Mouse (Mus musculus) intestine, postnatal 0 days (tissue): ENCODE results near the gene Olfr1360. TPM values are rescaled to one million over a fixed set of nuclear protein-coding genes. Genes with fewer than 3 reads are reported as not detected.
"Not testable (repeated sequence)": the region's sequence is repeated elsewhere in the genome, so short reads cannot be mapped to it uniquely, and the experiment has no call there.

Experiments
- ATAC-seq: fragments of 200-750 bp; cut with Nextera tagmentation; 2 replicates; pipeline ENCODE4 v1.8.0; 2017; ENCODE audit warnings: mild to moderate bottlenecking, moderate TSS enrichment, moderate library complexity
- H3K27ac ChIP-seq: fragments of 300-500 bp; sonication (generic); 2 replicates; pipeline ENCODE4 v1.5.1; 2014; ENCODE audit warnings: mild to moderate bottlenecking, low read depth, low read length, moderate library complexity
- H3K27me3 ChIP-seq: fragments of 300-500 bp; sonication (generic); replicated peaks from 2 replicates; pipeline ENCODE4 v1.6.1; 2014; ENCODE audit warnings: low read length, mixed read lengths; ENCODE audit not compliant: control insufficient read depth, insufficient read depth
- H3K36me3 ChIP-seq: fragments of 300-500 bp; sonication (generic); 2 replicates; pipeline ENCODE4 v1.6.1; 2014; ENCODE audit warnings: mild to moderate bottlenecking, moderate library complexity; ENCODE audit not compliant: control insufficient read depth, insufficient read depth
- H3K4me1 ChIP-seq: fragments of 300-500 bp; sonication (generic); replicated peaks from 2 replicates; pipeline ENCODE4 v1.6.1; 2014; ENCODE audit warnings: antibody characterized with exemption, low read length, mixed read lengths; ENCODE audit not compliant: control insufficient read depth, insufficient read depth
- H3K4me2 ChIP-seq: fragments of 300-500 bp; sonication (generic); replicated peaks from 2 replicates; pipeline ENCODE4 v1.6.1; 2014; ENCODE audit warnings: low read depth, mild to moderate bottlenecking, moderate library complexity
- H3K4me3 ChIP-seq: fragments of 300-500 bp; sonication (generic); 2 replicates; pipeline ENCODE4 v1.5.1; 2014; ENCODE audit warnings: low read depth, low read length
- H3K9ac ChIP-seq: fragments of 300-500 bp; sonication (generic); 2 replicates; pipeline ENCODE4 v1.6.1; 2014; ENCODE audit warnings: mild to moderate bottlenecking, low read depth, low read length
- H3K9me3 ChIP-seq: fragments of 300-500 bp; sonication (generic); 2 replicates; pipeline ENCODE4 v1.6.1; 2016; ENCODE audit warnings: mixed run types; ENCODE audit not compliant: control insufficient read depth
- CTCF ChIP-seq: sonication (generic); IDR thresholded peaks from 2 replicates; pipeline ENCODE4 v1.5.1; 2016; ENCODE audit warnings: low read depth, mild to moderate bottlenecking, control low read depth, antibody characterized with exemption, moderate library complexity
- WGBS: fragments of 180-500 bp; shearing (Covaris S2); extraction: QIAGEN DNeasy Blood & Tissue Kit; methylation state at CpG from one replicate; pipeline ENCODE4 v1.1.7; 2014; 5-methylcytosine and 5-hydroxymethylcytosine counted together
- polyA plus RNA-seq: library from polyadenylated mRNA; unstranded; fragments of >200 nt; fragmentation: Nextera tagmentation; extraction: Ambion mirVana; gene quantifications from 2 replicates; pipeline ENCODE4 v1.2.1, GENCODE M21; 2015

Gene Olfr1360
- not detected in 2 replicates for polyA plus RNA-seq

DNA sequence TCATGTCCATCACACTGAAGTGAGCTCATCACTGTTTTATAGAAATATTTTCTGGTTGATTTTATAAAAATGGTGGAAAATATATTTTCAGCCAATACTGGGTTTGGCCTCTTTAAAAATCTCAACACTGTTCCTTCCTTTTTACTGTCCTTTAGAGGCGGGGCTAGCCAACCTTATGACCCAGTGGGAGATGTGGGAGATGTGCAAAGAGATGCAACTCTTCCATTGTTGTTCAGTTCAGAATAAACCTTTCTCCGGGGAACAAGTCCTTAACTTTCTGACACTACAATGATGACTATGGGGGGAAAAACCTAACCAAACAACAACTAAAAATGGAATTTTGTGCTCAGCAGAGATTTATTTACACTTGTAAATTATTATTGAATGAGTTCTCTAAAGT lies at the start of gene Olfr1360:
Olfr1360 (minus strand) TSS at position 101 of the 400 bp plus-strand sequence.
- no peak within 1 kb of the TSS for H3K4me3 ChIP-seq
- no peaks in the 10 kb centered on the region for H3K36me3 ChIP-seq
- H3K9ac ChIP-seq, result no peak within 1 kb of the TSS
- WGBS, result 79% methylated on average over 2 of the region's 2 CpGs
- H3K27ac ChIP-seq, result no peak within 1 kb of the TSS
- H3K9me3 ChIP-seq, result no peaks in the 10 kb centered on the region
- TF ChIP-seq CTCF, result no peak
- no peaks in the 10 kb centered on the region for H3K4me1 ChIP-seq
- ATAC-seq, result no peak
- H3K4me2 ChIP-seq, result no peak within 1 kb of the TSS
- H3K27me3 ChIP-seq, result no peaks in the 10 kb centered on the region

DNA sequence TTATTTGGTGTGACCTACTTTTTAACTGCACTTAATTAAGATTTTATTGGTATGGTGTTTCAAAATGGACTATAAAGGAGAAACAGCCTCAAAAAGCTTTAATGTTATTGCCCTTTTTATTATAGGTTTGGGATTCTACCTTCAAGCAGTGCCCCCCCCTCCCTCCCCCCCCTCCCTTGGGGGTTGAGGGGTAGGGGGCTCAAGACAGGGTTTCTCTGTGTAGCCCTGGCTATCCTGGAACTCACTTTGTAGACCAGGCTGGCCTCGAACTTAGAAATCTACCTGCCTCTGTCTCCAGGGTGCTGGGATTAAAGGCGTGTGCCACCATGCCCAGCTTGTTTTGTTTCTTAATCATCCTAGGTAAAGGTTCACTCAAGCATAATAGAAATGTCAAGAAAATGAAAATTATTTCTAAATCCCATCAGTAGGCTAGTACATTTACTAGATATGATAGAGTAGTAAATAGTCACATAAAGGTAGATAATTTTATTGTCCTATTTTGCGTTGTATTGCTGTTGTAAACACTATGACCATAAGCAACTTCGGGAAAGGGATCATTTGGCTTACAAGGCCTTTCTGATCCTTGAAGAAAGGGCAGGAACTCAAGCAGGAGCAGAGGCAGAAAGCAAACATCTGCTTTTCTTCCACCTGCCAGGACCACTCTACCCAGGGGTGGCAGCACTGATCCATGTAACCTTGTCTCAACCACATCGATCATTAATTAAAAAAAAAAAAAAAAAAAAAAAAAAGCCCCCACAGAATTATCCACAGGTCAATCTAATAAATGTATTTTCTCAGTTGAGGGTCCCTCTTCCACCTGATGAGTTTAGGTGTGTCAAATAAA lies 46.0 kb upstream of the Olfr1360 start:
- no peak overlapping the region for H3K27ac ChIP-seq
- no peaks in the 10 kb centered on the region for H3K36me3 ChIP-seq
- ATAC-seq, result no peak
- WGBS, result 37% methylated on average over 5 of the region's 5 CpGs
- no peak overlapping the region for H3K4me2 ChIP-seq
- H3K27me3 ChIP-seq, result no peaks in the 10 kb centered on the region
- H3K9ac ChIP-seq, result no peak overlapping the region
- 0 out of 2 replicates have a peak, but pooled peaks cover 3% of the 10 kb centered on the region for H3K4me1 ChIP-seq
- 0 out of 2 replicates have a peak, but pooled peaks have one; percentile 14 for TF ChIP-seq CTCF
- H3K4me3 ChIP-seq, result no peak overlapping the region
- H3K9me3 ChIP-seq, result no peaks in the 10 kb centered on the region

DNA sequence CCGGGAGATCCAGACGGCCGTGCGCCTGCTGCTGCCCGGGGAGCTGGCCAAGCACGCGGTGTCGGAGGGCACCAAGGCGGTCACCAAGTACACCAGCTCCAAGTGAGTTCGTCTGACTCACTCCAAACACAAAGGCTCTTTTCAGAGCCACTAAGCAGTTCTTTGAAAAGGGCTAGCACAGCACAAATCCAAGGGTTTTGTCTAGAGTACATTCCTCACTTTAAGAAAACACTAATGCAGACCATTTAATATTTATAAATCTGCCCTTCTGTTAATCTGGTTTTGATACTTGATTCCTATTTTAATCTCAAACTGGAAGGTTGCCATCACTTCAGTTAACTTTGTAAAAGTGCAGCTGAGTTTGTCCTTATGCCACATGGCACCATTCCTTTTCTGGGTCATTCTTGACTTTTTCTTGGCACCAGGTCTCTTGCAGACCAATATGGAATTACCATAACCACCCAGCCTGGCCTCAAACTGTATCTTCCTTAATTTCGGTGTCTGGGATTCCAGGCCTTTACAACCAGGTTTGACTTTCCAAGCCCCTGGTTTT lies 45.2 kb upstream of the Olfr1360 start:
- Histone ChIP-seq H3K4me1 (0 out of 2 replicates have a peak, but pooled peaks cover 4% of the 10 kb centered on the region), H3K9me3 (no peaks in the 10 kb centered on the region), H3K4me2 (peak overlapping the region; percentile 68), H3K9ac (no peak overlapping the region), H3K36me3 (no peaks in the 10 kb centered on the region), H3K27me3 (no peaks in the 10 kb centered on the region), H3K27ac (no peak overlapping the region), H3K4me3 (peak overlapping the region; percentile 36)
- no peak for TF ChIP-seq CTCF
- ATAC-seq, result peak; percentile 14; the same call in 1 of the 2 replicates
- WGBS, result 7% methylated on average over 10 of the region's 11 CpGs

DNA sequence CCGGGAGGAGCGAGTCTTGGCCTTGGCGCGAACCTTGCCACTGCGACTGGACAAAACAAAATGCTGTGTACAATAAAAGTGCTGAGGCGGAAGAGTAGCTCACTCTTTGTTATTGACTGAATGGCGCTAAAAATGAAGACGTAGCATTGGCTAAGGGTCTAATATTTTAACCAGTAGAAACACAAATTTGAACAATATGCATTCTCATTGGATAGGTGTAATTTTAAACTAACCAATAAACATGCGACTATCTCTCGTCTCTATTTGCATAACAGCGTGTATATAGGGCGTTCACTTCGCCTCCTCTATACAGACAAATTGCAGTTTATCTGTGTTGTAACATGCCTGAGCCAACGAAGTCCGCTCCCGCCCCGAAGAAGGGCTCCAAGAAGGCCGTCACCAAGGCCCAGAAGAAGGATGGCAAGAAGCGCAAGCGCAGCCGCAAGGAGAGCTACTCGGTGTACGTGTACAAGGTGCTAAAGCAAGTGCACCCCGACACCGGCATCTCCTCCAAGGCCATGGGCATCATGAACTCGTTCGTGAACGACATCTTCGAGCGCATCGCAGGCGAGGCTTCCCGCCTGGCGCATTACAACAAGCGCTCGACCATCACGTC lies 44.7 kb upstream of the Olfr1360 start, which contains the start of gene Hist1h2bm:
Hist1h2bm (plus strand) TSS at position 288 of the 616 bp plus-strand sequence.
- H3K36me3 ChIP-seq, result not testable (repeated sequence)
- under 1% methylated on average over 36 of the region's 37 CpGs for WGBS
- ATAC-seq, result peak; percentile 95

DNA sequence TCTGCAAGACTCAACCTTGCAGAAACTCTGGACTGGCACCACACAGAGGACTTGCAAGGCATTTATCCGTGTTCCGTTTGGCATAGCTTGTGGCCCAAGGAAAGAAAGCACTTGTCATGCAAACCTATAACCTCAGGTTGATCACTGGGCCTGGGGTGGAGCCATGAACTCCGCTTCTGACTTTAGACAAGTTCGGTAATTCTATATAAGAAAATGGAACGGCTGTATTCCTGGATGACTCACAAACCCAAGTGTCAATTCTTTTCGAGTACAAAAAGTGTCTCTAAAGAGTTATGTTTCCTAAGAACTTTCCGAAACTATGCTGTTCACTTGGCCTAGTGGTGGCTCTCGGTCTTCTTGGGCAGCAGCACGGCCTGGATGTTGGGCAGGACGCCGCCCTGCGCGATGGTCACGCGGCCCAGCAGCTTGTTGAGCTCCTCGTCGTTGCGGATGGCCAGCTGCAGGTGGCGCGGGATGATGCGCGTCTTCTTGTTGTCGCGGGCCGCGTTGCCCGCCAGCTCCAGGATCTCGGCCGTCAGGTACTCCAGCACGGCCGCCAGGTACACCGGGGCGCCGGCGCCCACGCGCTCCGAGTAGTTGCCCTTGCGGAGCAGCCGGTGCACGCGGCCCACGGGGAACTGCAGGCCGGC lies 44.0 kb upstream of the Olfr1360 start:
- peak overlapping the region; percentile 2 for H3K27ac ChIP-seq
- ATAC-seq, result peak; percentile 54
- peak; percentile 30; the same call in 1 of the 2 replicates for TF ChIP-seq CTCF
- not testable (repeated sequence) for H3K27me3 ChIP-seq, H3K4me1 ChIP-seq, H3K36me3 ChIP-seq, H3K9ac ChIP-seq, H3K9me3 ChIP-seq
- H3K4me2 ChIP-seq, result peak overlapping the region; percentile 68
- WGBS, result under 1% methylated on average over 19 of the region's 44 CpGs
- H3K4me3 ChIP-seq, result peak overlapping the region; percentile 36

More for the DNA sequence above, 44.7 kb upstream of the Olfr1360 start, which contains the start of gene Hist1h2bm:
- Histone ChIP-seq H3K4me2 (peak within 1 kb of the TSS; percentile 68), H3K27ac (peak within 1 kb of the TSS; percentile 2), H3K4me3 (peak within 1 kb of the TSS; percentile 36)
- H3K9me3 ChIP-seq, H3K27me3 ChIP-seq, H3K9ac ChIP-seq, H3K4me1 ChIP-seq: not testable (repeated sequence)
